Mouse (Mus musculus): Measurements from ENCODE around the gene Mylk4. TPM values are rescaled to one million over a fixed set of nuclear protein-coding genes. Genes with fewer than 3 reads are reported as not detected.

Gene Mylk4
- total and polyA plus RNA-seq, 3 experiments, result 59.5 to 290 (median 262) TPM

- no peak overlapping the region for H3K27ac ChIP-seq
- no peaks in the 10 kb centered on the region for H3K4me1 ChIP-seq (ENCODE audit: control insufficient read depth, insufficient read depth, low read length)
- no peak overlapping the region for H3K9ac ChIP-seq (ENCODE audit: low read depth, low read length)
- DNase-seq, result no peak
- TF ChIP-seq CTCF (IDR thresholded peaks at IDR 0.05) (no peak), POLR2A (IDR thresholded peaks at IDR 0.05; ENCODE audit: insufficient read depth, low read depth, low read length) (no peak), EP300 (IDR thresholded peaks at IDR 0.05; ENCODE audit: insufficient read depth, low read depth, low read length) (no peak)
- no peaks in the 10 kb centered on the region for H3K36me3 ChIP-seq (ENCODE audit: control insufficient read depth, insufficient read depth, low read length)
- 63% methylated on average over 1 of the region's 1 CpGs for WGBS
- H3K4me3 ChIP-seq, result no peak overlapping the region
- no peaks in the 10 kb centered on the region for H3K79me2 ChIP-seq (replicated peaks; ENCODE audit: control insufficient read depth, insufficient read depth, low read length)
- intact Hi-C loops (cut with DNase I), result no loop called here
- no peaks in the 10 kb centered on the region for H3K27me3 ChIP-seq (ENCODE audit: control insufficient read depth, insufficient read depth, low read length)
Observed at GRCm38 (mm10) chr13:32692563-32692962, 91.2 kb downstream of the Mylk4 start.

GRCm38 (mm10) chr13:32690279-32690678 is 93.5 kb downstream of the Mylk4 start:
- WGBS, result 95% methylated on average over 3 of the region's 3 CpGs
- no peak overlapping the region for H3K4me3 ChIP-seq
- no peaks in the 10 kb centered on the region for H3K4me1 ChIP-seq (ENCODE audit: control insufficient read depth, insufficient read depth, low read length)
- no peaks in the 10 kb centered on the region for H3K79me2 ChIP-seq (replicated peaks; ENCODE audit: control insufficient read depth, insufficient read depth, low read length)
- H3K27ac ChIP-seq, result no peak overlapping the region
- no peak overlapping the region for H3K9ac ChIP-seq (ENCODE audit: low read depth, low read length)
- no peaks in the 10 kb centered on the region for H3K36me3 ChIP-seq (ENCODE audit: control insufficient read depth, insufficient read depth, low read length)
- TF ChIP-seq CTCF (IDR thresholded peaks at IDR 0.05) (no peak), EP300 (IDR thresholded peaks at IDR 0.05; ENCODE audit: insufficient read depth, low read depth, low read length) (no peak), POLR2A (IDR thresholded peaks at IDR 0.05; ENCODE audit: insufficient read depth, low read depth, low read length) (no peak)
- intact Hi-C loops (cut with DNase I), result no loop called here
- H3K27me3 ChIP-seq (ENCODE audit: control insufficient read depth, insufficient read depth, low read length), result no peaks in the 10 kb centered on the region
- no peak for DNase-seq

- Histone ChIP-seq H3K4me1 (ENCODE audit: control insufficient read depth, insufficient read depth, low read length) (peaks cover 3% of the 10 kb centered on the region; the same call in 1 of the 2 replicates), H3K79me2 (replicated peaks; ENCODE audit: control insufficient read depth, insufficient read depth, low read length) (no peaks in the 10 kb centered on the region), H3K27ac (peak overlapping the region; percentile 47), H3K27me3 (ENCODE audit: control insufficient read depth, insufficient read depth, low read length) (no peaks in the 10 kb centered on the region), H3K9ac (ENCODE audit: low read depth, low read length) (peak overlapping the region; percentile 56; the same call in 1 of the 2 replicates), H3K4me3 (0 out of 2 replicates have a peak overlapping the region, but pooled peaks have one; percentile 13), H3K36me3 (ENCODE audit: control insufficient read depth, insufficient read depth, low read length) (no peaks in the 10 kb centered on the region)
- WGBS, result 24% methylated on average over 12 of the region's 12 CpGs
- peak; percentile 62 to 67 for DNase-seq
- intact Hi-C loops (cut with DNase I), result loop anchor here (2.0 to 10.0 kb wide), 7 partner anchors 20 to 888 kb away; no protein-coding TSS in a partner anchor
- TF ChIP-seq POLR2A (IDR thresholded peaks at IDR 0.05; ENCODE audit: insufficient read depth, low read depth, low read length) (no peak), CTCF (IDR thresholded peaks at IDR 0.05) (peak; percentile 75), EP300 (IDR thresholded peaks at IDR 0.05; ENCODE audit: insufficient read depth, low read depth, low read length) (0 out of 2 replicates have a peak, but pooled peaks have one; percentile 37)
Observed at GRCm38 (mm10) chr13:32680868-32681515, 102.8 kb downstream of the Mylk4 start.

- Histone ChIP-seq H3K36me3 (ENCODE audit: control insufficient read depth, insufficient read depth, low read length) (no peaks in the 10 kb centered on the region), H3K27me3 (ENCODE audit: control insufficient read depth, insufficient read depth, low read length) (no peaks in the 10 kb centered on the region), H3K4me1 (ENCODE audit: control insufficient read depth, insufficient read depth, low read length) (peaks cover 3% of the 10 kb centered on the region; the same call in 1 of the 2 replicates), H3K27ac (peak overlapping the region; percentile 47), H3K79me2 (replicated peaks; ENCODE audit: control insufficient read depth, insufficient read depth, low read length) (no peaks in the 10 kb centered on the region), H3K9ac (ENCODE audit: low read depth, low read length) (no peak overlapping the region), H3K4me3 (no peak overlapping the region)
- intact Hi-C loops (cut with DNase I), result loop anchor here (2.0 to 10.0 kb wide), 7 partner anchors 19 to 887 kb away; no protein-coding TSS in a partner anchor
- DNase-seq, result peak; percentile 38 to 76
- TF ChIP-seq POLR2A (IDR thresholded peaks at IDR 0.05; ENCODE audit: insufficient read depth, low read depth, low read length) (no peak), EP300 (IDR thresholded peaks at IDR 0.05; ENCODE audit: insufficient read depth, low read depth, low read length) (0 out of 2 replicates have a peak, but pooled peaks have one; percentile 43)
- 55% methylated on average over 12 of the region's 12 CpGs for WGBS
Observed at GRCm38 (mm10) chr13:32680121-32680551, 103.6 kb downstream of the Mylk4 start.

GRCm38 (mm10) chr13:32678998-32679397 is 104.8 kb downstream of the Mylk4 start:
- Histone ChIP-seq H3K9ac (ENCODE audit: low read depth, low read length) (no peak overlapping the region), H3K27me3 (ENCODE audit: control insufficient read depth, insufficient read depth, low read length) (no peaks in the 10 kb centered on the region), H3K4me1 (ENCODE audit: control insufficient read depth, insufficient read depth, low read length) (peaks cover 3% of the 10 kb centered on the region; the same call in 1 of the 2 replicates), H3K4me3 (no peak overlapping the region), H3K79me2 (replicated peaks; ENCODE audit: control insufficient read depth, insufficient read depth, low read length) (no peaks in the 10 kb centered on the region), H3K36me3 (ENCODE audit: control insufficient read depth, insufficient read depth, low read length) (no peaks in the 10 kb centered on the region), H3K27ac (no peak overlapping the region)
- DNase-seq, result no peak
- no peak for TF ChIP-seq POLR2A (IDR thresholded peaks at IDR 0.05; ENCODE audit: insufficient read depth, low read depth, low read length)
- TF ChIP-seq EP300 (IDR thresholded peaks at IDR 0.05; ENCODE audit: insufficient read depth, low read depth, low read length), result no peak
- no peak for TF ChIP-seq CTCF (IDR thresholded peaks at IDR 0.05)
- intact Hi-C loops (cut with DNase I), result no loop called here
- WGBS, result 41% methylated on average over 5 of the region's 5 CpGs

- TF ChIP-seq CTCF (IDR thresholded peaks at IDR 0.05) (no peak), EP300 (IDR thresholded peaks at IDR 0.05; ENCODE audit: insufficient read depth, low read depth, low read length) (no peak), POLR2A (IDR thresholded peaks at IDR 0.05; ENCODE audit: insufficient read depth, low read depth, low read length) (no peak)
- Histone ChIP-seq H3K27ac (no peak overlapping the region), H3K79me2 (replicated peaks; ENCODE audit: control insufficient read depth, insufficient read depth, low read length) (no peaks in the 10 kb centered on the region), H3K4me1 (ENCODE audit: control insufficient read depth, insufficient read depth, low read length) (no peaks in the 10 kb centered on the region), H3K27me3 (ENCODE audit: control insufficient read depth, insufficient read depth, low read length) (no peaks in the 10 kb centered on the region), H3K4me3 (no peak overlapping the region), H3K36me3 (ENCODE audit: control insufficient read depth, insufficient read depth, low read length) (no peaks in the 10 kb centered on the region), H3K9ac (ENCODE audit: low read depth, low read length) (no peak overlapping the region)
- intact Hi-C loops (cut with DNase I), result no loop called here
- no peak for DNase-seq
- WGBS, result 30% methylated on average over 7 of the region's 7 CpGs
Observed at GRCm38 (mm10) chr13:32670782-32671181, 113.0 kb downstream of the Mylk4 start.

Data from heart, adult 2 months (tissue).